Mouse (Mus musculus): ENCODE data around the gene Pex16.

DNA sequence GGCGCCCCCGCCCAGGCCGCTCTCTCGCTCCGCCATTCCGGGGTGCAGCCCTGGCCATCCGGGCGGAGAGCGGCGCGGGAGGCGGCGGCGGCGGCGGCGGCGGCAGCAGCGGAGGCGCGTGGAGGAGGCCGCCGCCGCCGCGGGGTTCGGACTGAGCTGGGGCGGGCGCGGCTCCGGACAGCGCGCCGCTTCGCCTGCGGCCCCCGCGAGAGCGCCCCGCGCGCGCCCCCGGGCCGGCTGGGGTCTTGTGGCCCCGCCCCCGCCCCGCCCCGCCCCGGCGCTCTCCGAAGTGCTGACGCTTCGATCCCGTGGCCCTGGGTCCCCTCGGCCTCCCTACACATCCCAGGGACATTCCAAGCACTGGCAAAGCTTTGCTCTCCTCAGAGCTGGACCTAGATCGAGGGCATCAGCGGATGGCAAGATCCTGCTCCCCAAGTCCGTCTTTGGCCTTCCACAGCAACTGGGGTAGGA is 26.6 kb downstream of the Pex16 start, which contains the start of gene Mapk8ip1:
- TF ChIP-seq POLR2A (IDR thresholded peaks at IDR 0.05; ENCODE audit: low read depth, low read length) (no peak), CTCF (IDR thresholded peaks at IDR 0.05; ENCODE audit: extremely low read depth, insufficient read depth, insufficient read length, insufficient replicate concordance) (no peak)

Data from spleen, adult 2 months (tissue).